Mouse (Mus musculus) cortical plate, adult 2 months (tissue): ENCODE measurements around the gene Naip1. TPM values are rescaled to one million over a fixed set of nuclear protein-coding genes. Genes with fewer than 3 reads are reported as not detected.
"Not testable (repeated sequence)": the region's sequence is repeated elsewhere in the genome, so short reads cannot be mapped to it uniquely, and the experiment has no call there.

Experiments
- H3K27ac ChIP-seq: fragments of 200-500 bp; 2 replicates; pipeline ENCODE4 v1.5.1; 2012; ENCODE audit warnings: low read length, control low read depth, inconsistent platforms; ENCODE audit not compliant: insufficient read depth
- H3K4me1 ChIP-seq: fragments of 200-500 bp; 2 replicates; pipeline ENCODE4 v1.6.1; 2011; ENCODE audit warnings: low read length; ENCODE audit not compliant: control insufficient read depth, insufficient read depth
- H3K4me3 ChIP-seq: fragments of 200-500 bp; 2 replicates; pipeline ENCODE4 v1.5.1; 2011; ENCODE audit warnings: mild to moderate bottlenecking, low read length, control low read depth; ENCODE audit not compliant: insufficient read depth
- CTCF ChIP-seq: fragments of 200-500 bp; IDR thresholded peaks from 2 replicates; pipeline ENCODE4 v1.5.1; 2011; ENCODE audit warnings: mild to moderate bottlenecking, control low read depth, low read length; ENCODE audit not compliant: insufficient read depth; ENCODE audit errors: extremely low read depth
- POLR2A ChIP-seq: fragments of 200-500 bp; IDR thresholded peaks from 2 replicates; pipeline ENCODE4 v1.6.1; 2011; ENCODE audit warnings: mild to moderate bottlenecking, low read length, control low read depth; ENCODE audit not compliant: insufficient read depth; ENCODE audit errors: extremely low read depth
- polyA plus RNA-seq: library from polyadenylated mRNA; depleted of rRNA; stranded (reverse); fragments of >200 nt; gene quantifications from 2 replicates; pipeline ENCODE4 v1.2.3, GENCODE M21; 2012

Gene Naip1
- polyA plus RNA-seq, 1 experiment, result 0.33 TPM

DNA sequence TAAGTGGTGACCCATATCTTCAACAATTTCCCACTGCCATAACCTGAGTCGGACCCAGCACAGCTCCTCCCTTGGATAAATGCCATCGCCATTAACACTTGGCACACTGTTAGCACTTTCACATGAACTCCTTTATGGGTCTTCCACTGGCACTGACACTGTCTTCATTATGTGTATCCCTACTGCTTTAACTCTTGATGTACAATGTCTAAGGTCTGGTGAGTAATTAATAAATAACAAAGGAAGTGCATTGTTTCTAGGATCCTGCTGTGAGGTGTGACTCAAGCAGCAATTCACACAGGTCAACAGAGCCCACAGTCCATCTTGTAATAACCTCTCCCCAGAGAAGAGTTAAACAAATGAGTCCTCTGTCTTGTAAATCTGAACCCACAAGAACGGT, 8.7 kb upstream of the Naip1 start:
- no peak for TF ChIP-seq POLR2A
- Histone ChIP-seq H3K4me1 (no peaks in the 10 kb centered on the region), H3K4me3 (no peak overlapping the region), H3K27ac (no peak overlapping the region)

DNA sequence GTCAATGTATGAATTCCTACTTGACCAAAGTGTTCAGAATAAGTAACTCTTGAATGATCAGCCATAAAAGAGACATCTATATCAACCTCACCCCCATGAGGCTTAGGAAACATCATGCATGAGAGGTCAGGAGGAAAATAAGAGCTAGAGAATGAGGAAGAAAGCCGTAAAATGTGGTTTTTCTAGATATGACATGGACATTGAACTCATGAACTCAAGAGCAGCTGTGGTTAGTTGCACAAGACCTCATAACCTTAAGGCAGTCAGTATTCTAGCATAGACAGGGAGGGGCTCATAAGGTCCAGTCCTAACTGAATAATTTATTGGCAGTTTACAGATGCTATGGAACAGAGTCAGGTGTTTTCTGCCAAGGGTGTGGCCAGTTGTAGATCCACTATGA, 3.2 kb downstream of the Naip1 start:
- H3K4me1 ChIP-seq, result no peaks in the 10 kb centered on the region
- no peak overlapping the region for H3K27ac ChIP-seq
- no peak overlapping the region for H3K4me3 ChIP-seq
- TF ChIP-seq CTCF (no peak), POLR2A (no peak)

DNA sequence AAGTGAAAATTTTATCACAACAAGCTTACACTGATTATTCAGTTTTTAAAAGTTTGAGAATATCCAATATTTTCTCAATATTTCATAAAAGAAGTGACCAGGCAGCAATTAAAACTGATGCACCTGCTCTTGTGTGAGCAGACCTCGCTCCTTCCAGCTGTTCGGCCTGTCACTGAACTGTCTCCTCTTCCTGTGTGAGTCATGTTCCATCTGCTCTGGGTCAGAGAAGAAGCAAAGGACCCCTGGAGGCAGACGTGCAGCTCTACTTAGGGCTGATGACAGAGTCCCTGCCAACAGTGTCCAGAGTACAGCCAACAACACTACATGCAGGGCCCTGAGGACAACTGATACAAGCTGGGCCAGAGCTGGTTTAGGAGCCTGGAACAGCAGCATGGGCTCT, 12.6 kb downstream of the Naip1 start:
- TF ChIP-seq CTCF, result no peak
- TF ChIP-seq POLR2A, result no peak
- Histone ChIP-seq H3K4me3 (no peak overlapping the region), H3K4me1 (no peaks in the 10 kb centered on the region)

GRCm38 (mm10) chr13:100438701-100439100, 14.0 kb downstream of the Naip1 start:
- Histone ChIP-seq H3K27ac (no peak overlapping the region), H3K4me3 (no peak overlapping the region), H3K4me1 (no peaks in the 10 kb centered on the region)
- TF ChIP-seq CTCF (no peak), POLR2A (no peak)

More for the DNA sequence above, 12.6 kb downstream of the Naip1 start:
- no peak overlapping the region for H3K27ac ChIP-seq

GRCm38 (mm10) chr13:100437322-100437825, 15.3 kb downstream of the Naip1 start:
- Histone ChIP-seq H3K4me1 (no peaks in the 10 kb centered on the region), H3K4me3 (no peak overlapping the region), H3K27ac (no peak overlapping the region)
- TF ChIP-seq CTCF (no peak), POLR2A (no peak)

GRCm38 (mm10) chr13:100436556-100437163, 16.0 kb downstream of the Naip1 start:
- H3K4me1 ChIP-seq, H3K27ac ChIP-seq, H3K4me3 ChIP-seq: not testable (repeated sequence)

GRCm38 (mm10) chr13:100419958-100420357, 32.7 kb downstream of the Naip1 start:
- not testable (repeated sequence) for H3K4me1 ChIP-seq, H3K27ac ChIP-seq

GRCm38 (mm10) chr13:100414428-100414827, 38.2 kb downstream of the Naip1 start:
- H3K4me1 ChIP-seq, result no peaks in the 10 kb centered on the region
- H3K27ac ChIP-seq, result no peak overlapping the region
- no peak for TF ChIP-seq CTCF
- TF ChIP-seq POLR2A, result no peak
- H3K4me3 ChIP-seq, result no peak overlapping the region

More at GRCm38 (mm10) chr13:100419958-100420357, 32.7 kb downstream of the Naip1 start:
- H3K4me3 ChIP-seq, result not testable (repeated sequence)

DNA sequence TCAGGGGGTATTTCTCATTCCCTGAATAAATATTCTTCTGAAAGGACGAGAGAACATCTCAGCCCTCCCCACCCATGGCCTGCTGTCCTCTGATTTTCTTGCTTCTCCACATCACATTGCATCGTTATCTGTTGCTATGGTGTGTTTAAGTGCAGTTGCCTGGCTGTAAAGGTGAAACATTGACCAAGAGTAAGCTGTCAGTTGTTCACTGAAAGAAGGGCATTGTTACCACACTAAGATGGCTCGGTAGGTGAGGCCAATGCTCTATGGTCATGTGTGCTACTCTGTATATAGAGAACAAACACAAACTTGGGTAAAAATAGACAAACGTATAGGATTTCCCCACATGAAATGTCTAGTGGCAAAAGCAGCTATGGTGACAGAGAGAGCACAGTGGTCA, 42.8 kb downstream of the Naip1 start:
- H3K4me3 ChIP-seq, result no peak overlapping the region
- H3K4me1 ChIP-seq, result no peaks in the 10 kb centered on the region
- H3K27ac ChIP-seq, result no peak overlapping the region
- TF ChIP-seq POLR2A (no peak), CTCF (no peak)

- H3K27ac ChIP-seq, result no peak overlapping the region
- no peaks in the 10 kb centered on the region for H3K4me1 ChIP-seq
- no peak for TF ChIP-seq CTCF
- H3K4me3 ChIP-seq, result no peak overlapping the region
Measured at GRCm38 (mm10) chr13:100409181-100409580, 43.5 kb downstream of the Naip1 start.

DNA sequence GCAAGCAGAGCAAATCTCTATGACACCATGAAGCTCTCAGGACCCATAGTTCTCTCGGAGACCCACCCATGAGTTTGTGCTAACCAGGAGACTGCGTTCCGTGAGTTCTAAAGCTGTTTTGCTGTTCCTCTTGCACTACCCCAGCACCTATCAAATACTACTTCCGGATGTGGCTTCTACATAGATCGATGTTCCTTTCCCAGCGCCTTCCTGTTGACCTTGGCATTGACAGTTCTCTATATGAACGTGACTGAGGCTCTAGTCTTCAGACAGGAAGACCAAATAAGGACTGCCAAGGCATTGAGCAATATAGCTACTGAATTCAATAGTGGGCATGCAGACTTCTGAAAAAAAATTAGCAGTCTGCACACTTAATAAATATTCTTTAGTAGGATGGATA, 44.4 kb downstream of the Naip1 start:
- H3K4me3 ChIP-seq, result no peak overlapping the region
- no peak overlapping the region for H3K27ac ChIP-seq
- H3K4me1 ChIP-seq, result no peaks in the 10 kb centered on the region
- no peak for TF ChIP-seq CTCF
- TF ChIP-seq POLR2A, result no peak

DNA sequence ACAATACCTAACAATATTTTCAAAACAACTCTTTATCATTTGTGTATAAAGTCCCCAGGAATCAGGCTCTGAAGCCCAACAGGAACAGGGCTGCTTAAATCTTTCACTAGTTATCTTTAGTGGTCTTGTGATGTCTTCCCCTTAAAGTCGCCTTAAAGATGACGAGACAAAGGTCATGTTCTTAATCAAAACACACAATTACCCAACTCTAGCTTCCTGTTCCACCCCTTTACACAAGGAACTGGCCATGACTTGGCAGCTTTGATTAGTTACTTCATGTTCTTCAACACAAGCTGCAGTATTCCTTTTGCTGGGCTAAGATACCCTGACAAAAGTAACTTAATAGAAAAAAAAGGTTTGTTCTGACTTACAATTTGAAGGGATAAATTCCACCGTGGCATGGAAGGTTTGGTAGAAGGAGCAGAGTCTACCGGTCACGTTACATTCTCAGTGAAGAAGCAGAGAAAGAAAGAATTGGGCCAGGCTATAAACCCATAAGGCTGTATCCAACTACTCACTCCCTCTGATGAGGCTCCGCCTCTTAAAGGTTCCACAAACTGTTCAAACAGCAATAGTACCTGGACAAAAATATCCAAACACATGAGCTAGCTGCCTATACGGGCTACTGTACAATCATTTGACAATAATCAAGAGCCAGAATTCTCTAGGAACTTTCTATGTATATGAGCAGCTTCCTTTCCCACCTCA, 49.6 kb downstream of the Naip1 start:
- H3K4me3 ChIP-seq, H3K4me1 ChIP-seq, H3K27ac ChIP-seq: not testable (repeated sequence)
